Mouse (Mus musculus) cerebellum, adult (tissue): ENCODE results near the gene Olfr554.
A peak's percentile ranks its signal among the peaks of the same experiment; 100 is the strongest.
"Not testable (repeated sequence)": the region's sequence is repeated elsewhere in the genome, so short reads cannot be mapped to it uniquely, and the experiment has no call there.

Source experiments
- ATAC-seq: cut with Nextera tagmentation; 2 replicates; pipeline ENCODE4 v1.9.2; 2017; ENCODE audit warnings: mild to moderate bottlenecking, moderate library complexity, mixed read lengths; ENCODE audit not compliant: insufficient number of reproducible peaks, low FRiP score, low TSS enrichment

Olfr554 gene

GRCm38 (mm10) chr7:102638132-102638531 is at the start of gene Olfr554:
Olfr554 (plus strand) TSS chr7:102638432.
- ATAC-seq = no peak

DNA sequence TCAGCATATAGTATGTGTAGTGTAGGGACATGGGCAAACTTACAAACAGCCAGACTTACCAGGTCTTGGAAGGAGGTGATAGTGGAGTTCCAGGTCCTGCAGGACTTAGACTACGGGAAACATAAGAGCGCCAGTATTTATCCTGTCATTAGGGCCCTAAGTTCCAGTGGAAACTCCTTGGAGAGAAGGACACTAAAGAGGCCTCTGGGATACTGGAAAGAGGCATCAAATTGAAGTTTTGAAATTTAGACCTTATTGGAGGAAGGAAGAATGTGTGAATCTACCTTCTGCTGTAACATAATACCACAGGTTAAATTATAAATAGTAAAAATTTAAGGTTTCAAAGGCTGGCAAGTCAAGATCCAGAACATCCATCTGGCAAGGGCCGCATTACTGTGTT is 46.4 kb upstream of the Olfr554 start, which contains the start of gene Olfr551:
Gene Olfr551, minus strand, starts transcription at position 101 of the 400 bp plus-strand sequence.
- ATAC-seq = no peak

- ATAC-seq = 0 out of 2 replicates have a peak, but pooled peaks have one; percentile 61
Observed at GRCm38 (mm10) chr7:102597378-102598031, 40.7 kb upstream of the Olfr554 start, which contains the start of gene Olfr552. Olfr552 (plus strand) TSS chr7:102597770.

GRCm38 (mm10) chr7:102618118-102618517 is 20.1 kb upstream of the Olfr554 start, which contains the start of gene Olfr553:
Olfr553 (minus strand) TSS chr7:102618218.
- ATAC-seq = no peak

- no peak for ATAC-seq
Observed at GRCm38 (mm10) chr7:102619608-102620007, 18.6 kb upstream of the Olfr554 start.

DNA sequence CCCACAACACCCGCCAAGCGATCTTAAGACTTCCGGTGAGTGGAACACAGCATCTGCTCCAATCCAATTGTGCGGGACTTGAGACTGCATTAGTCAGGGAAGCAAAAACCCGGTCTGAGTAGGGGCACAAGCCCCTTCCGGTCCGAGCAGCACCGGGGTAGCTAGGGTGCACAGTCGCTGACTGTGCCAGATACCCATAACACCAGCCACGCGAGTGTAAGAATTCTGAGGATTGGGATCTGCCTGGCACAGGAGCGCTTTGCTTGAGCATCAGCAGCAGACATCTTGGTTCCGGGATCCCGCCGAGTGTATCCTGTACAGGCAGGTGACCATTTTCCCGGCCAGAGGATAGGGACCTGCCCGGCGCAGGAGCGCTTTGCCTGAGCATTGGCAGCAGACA is 17.9 kb upstream of the Olfr554 start:
- ATAC-seq = not testable (repeated sequence)

DNA sequence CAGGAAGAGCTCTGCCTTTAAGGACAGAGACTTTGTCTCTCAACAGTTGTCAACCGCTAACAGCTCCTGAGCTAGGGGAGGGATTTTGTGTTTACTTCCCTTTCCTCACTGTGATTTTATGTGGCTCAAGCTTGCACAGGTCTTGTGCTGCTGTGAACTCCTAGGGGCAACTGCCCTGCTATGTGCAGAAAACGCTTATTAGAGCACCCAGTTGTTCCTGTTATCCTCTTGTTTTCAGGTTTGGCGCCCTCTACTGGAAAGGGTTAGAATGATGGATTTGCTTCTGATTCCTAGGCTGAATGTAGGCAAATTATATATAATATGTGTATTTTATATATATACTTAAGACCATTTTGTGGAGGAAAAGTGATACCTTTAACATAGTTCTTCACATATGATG is 1.6 kb upstream of the Olfr554 start:
- ATAC-seq = no peak

GRCm38 (mm10) chr7:102644945-102645344 is 6.7 kb downstream of the Olfr554 start:
- ATAC-seq = not testable (repeated sequence)

DNA sequence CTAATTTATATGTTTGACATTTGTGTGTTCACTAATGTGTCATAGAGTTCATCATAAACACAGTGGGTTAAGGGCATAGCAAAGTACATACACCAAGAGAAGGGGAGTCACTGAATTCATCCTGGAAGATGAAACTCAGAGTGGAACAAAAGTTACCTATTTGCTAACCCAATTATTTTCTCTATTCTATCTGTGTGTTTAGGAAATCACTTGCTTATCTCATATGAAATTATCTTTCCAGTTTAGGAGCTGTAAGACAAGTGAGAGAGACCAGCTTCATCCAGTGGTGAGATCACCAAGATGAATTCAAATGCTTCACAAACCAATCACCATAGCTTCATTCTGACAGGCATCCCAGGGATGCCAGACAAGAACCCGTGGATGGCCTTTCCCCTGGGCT is 20.3 kb downstream of the Olfr554 start, which contains the start of gene Olfr555:
Gene Olfr555, plus strand, starts transcription at position 301 of the 400 bp plus-strand sequence.
- no peak for ATAC-seq

DNA sequence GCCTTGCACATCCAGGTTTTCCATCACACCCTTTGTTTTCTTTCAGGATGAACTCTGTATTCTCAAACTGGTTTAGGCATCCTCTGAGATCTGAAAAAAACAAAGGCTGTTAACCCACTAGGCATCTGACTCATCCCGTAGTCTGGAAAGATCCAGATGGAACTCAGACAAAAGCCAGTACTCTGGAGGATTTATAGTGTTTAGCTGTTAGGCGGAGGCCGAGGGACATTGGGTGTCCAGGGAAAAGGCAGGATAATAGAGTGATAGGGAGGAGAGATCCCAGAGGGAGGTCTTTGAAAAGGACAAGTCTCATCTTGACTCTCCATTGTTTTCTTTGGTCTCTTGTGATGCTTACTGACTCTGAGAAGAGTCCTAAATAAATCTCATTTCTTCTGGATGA is 26.4 kb downstream of the Olfr554 start, which contains the start of gene Olfr556:
Gene Olfr556, plus strand, starts transcription at position 301 of the 400 bp plus-strand sequence.
- no peak for ATAC-seq

GRCm38 (mm10) chr7:102665378-102665777 is 27.1 kb downstream of the Olfr554 start:
- ATAC-seq = no peak

DNA sequence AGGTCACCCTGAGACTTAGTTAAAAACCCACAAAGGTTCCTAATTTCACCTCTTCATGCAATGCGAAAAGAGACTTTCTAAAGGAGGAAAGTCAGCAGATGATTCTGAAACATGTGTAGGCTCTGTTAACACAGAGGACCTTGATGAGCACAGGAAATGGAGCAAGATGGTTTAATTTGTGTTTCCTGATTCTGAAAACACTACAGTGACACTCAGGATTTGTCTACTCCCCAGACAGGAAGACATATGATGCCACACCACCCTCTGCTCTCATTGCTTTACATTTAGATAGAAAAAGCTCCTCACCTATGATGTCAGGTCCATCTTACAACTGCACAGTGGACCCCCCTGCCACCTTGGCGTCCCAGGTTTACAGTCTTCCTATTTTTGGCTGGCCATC is 38.0 kb downstream of the Olfr554 start:
- ATAC-seq = no peak

GRCm38 (mm10) chr7:102681916-102682315 is 43.7 kb downstream of the Olfr554 start:
- ATAC-seq = no peak

DNA sequence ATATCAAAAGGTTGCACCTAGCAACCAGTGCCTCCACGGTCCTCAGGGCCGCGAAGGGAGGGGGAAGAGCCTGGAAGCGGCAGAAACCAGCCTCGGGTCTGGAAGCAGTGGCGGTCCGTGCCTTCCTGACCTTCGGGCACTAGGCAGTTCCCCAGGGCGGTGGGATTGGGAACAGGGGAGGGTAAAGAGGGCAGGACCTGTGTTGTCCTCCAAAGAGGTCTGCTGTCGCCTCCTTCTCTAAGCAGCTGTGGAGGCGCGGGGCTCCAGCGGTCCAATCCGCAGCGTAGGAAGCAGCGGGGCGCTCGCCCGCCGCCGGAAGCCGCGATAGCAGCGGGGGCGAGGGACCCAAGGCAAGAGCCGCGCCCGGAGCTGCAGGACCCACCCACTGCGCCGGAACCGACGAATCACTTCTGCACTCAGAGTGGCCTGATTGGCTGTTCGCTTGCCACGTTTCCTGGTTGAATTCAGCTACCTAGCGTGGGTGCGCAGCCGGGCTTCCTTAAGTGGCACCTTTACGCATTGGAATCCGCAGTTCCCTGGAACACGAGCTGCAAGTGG is 48.8 kb downstream of the Olfr554 start, which contains the start of gene Trim68:
Gene Trim68, minus strand, starts transcription at position 384 of the 558 bp plus-strand sequence.
- peak; percentile 86 for ATAC-seq
